Mouse (Mus musculus) frontal cortex, postnatal 36 days (tissue): ENCODE results near the gene Mylk3.

ENCODE experiments used
- DNase-seq, 2 experiments: peaks; one replicate each; pipeline ENCODE4 v3.0.0; 2022; ENCODE audit warnings: low spot score in 2 of 2

The Mylk3 gene

DNA sequence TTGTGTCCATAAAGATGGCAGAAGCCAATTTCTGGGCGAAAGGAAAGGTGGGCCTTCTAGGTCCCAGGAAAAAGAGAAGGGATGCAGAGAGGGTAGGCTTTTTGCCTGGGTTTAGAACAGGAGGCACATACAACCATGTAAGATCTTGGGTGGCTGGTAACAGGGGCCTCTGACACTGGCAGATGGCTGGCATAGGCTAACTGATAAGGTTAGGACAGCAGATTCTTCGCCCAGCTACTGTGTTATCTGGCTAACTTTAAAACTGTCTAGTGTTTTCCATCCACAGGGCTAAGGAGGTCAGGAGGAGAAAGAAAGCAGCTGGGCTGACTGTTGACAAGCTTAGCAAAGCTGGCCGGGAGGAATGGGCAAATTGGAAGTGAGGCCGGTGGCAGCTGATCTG, 67.6 kb downstream of the Mylk3 start:
- no peak for DNase-seq

DNA sequence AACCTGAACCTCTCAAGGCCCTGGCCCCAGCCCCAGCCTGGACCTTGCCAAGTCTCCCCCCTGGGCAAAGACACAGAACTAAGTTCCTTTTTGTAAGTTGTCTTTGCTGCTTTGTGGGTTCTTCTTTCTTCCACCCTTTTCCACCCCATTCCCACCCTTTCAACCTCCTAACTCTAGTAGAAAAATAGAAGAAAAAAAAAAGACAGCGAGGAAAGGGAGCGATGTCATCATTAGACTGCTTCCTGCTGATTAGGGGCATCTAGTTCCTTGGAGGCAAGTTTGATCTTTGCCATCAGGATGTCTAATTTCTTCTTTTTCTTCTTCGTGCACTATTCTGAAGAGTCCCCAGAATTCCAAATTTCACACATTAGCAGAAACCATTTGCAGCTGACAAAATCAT, 73.1 kb downstream of the Mylk3 start:
- DNase-seq = no peak

DNA sequence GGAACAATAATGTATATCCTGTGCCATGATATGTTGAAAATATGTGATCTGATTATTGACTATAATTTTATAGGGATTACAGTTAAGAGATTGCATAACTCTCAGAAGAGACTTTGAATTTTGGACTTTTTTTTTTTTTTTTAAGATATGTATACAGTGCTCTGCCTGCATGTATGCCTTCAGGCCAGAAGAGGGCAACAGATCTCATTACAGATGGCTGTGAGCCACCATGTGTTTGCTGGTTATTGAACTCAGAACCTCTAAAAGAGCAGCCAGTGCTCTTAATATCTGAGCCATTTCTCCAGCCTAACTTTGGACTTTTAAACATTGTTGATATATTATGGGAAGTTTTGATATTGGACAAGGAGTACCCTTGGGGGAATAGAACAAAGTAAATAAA, 74.4 kb downstream of the Mylk3 start:
- DNase-seq = peak in 1 of 2 experiments; percentile 29

DNA sequence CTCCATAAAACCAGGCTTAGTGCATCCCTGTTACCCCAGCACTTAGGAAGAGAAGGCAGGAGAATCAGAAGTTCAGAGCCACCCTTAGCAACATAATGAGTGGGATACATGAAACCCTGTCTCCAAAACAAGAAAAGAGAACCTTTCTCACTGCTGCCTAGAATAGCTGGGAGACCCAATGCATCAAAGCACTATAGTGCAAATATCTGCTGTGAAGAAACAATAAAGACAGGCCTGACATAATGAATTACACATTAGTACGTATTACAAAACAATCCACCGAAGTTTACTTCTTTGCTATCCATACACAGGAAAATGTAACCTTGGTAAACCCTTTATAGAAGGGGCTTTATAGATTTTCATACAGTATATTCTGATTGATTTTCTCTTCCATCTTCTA, 77.6 kb downstream of the Mylk3 start:
- DNase-seq = no peak

DNA sequence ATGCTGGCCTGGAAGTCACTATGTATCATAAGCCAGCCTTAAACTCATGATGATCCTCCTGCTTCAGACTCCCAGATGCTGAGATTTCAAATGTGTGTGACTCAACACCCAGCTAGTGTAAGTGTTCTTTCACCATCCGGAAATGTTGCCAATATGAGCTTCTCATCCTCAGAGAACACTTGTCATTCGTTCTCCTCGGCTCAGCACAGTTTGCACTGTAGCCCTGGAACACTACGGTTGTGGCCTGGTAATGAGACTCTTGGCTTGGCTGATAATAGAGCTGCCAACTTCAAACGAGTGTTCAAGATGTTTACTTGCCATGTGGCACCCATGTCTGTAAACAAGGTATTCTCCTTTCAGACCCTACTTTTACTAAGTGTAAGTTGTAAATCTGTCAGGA, 82.6 kb downstream of the Mylk3 start:
- DNase-seq = no peak

DNA sequence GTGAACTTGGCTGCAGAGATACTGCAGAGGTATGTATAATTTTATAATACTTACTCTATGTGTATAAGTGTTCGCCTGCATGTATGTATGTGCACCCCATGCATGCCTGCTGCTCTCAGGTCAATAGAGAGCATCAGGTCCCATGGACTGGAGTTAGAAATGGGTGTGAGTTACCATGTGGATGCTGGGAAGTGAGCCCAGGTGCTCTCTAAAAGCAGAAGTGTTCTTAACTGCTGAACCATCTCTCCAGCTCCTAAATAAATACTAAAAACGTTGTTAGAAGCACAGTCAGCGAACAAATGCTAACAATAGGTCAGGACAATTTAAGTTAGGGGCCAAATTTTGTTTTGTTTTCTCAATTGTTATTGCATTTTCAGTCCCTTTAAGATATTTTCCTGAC, 83.2 kb downstream of the Mylk3 start:
- no peak for DNase-seq

DNA sequence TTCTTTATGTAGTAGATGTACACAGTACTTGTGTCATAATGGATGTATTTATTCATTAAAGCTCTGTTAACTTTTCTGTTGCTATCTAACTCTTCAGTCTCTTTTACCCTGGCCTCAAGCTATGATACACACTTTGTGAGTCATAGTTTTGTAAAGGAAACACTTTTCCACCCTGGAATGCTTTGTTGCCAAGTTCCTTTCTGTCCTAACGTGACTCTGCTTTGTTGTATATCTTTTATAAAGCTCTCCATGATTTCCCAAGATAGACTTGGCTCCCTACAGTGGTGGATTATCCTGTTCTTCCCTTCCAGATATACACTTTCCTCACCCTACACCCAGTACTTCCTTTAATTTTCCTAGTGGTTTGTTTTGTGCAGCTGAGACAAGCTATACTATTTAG, 84.2 kb downstream of the Mylk3 start:
- DNase-seq = no peak

DNA sequence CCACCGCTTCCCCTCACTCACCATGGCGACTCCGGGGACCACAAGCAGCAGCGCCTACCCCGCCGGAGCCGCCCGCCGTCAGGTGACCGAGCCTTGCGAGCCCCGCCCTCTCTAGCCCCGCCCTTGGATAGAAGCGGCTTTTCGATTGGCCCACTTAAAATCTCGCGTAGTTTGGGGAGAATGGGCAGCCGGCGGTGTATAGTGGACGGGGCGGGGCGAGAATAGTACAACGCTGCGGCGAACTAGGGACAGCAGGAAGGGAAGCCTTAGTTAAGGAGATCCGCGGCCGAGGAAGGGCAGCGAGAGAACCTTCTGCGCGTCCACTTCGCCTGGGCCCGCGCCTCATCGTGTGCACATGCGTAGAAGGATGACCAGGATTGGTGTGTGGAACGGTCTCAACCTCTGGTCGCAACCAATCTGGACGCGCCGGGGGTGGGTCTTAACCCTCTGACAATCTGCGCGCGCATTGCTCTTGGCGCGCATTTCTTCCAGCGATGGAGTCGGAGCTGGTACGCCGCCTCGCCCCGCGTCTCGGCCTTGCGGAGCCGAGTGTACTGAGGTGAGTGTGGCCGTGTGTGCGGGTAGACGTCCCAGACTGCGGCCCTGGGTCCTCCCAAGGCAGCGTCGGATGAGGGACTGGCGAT, 86.6 kb downstream of the Mylk3 start, which contains the start of the genes Orc6 and Vps35:
TSS of gene Orc6 (plus strand) at position 199 of the 644 bp plus-strand sequence.
TSS of gene Vps35 (minus strand) at position 369 of the 644 bp plus-strand sequence.
- DNase-seq = peak; percentile 95 to 96

DNA sequence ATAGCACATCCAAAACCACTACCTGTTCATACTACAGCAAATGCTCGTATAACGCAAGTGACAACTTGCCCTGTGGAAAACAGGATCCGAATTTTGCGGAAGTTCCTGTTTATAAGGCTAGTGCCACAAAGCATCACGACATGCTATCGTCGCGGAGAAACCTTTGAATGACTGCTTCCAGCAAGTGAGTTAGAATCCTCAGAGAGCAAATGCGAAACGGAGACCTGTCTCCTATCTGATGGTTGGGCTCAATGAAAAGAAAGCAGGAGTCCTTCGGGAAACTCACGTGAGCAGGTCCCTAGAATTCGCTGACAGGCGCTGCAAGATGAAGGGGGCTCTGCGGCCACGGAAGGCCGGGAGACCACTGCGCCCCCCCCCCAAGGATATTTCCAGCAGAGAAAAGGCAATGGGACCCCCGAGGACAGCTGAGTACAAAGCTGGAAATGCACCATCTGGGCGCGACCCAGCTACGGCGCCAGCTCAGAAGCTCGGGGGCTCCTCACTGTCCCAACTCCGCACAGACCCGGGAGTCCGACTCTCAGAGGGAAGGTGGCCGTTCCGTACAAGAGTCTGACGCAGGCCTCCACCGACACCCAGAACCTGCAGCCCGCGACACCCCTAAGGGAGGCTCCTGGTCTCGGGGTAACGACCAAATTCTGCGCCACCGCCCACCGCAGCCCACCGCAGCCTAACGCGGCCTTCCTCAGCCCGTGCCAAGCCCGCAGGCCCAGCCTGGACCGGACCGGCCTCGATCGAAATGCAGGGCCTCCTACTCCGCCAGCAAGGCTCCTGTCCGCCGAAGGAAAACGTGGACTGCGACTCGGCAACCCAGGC, 87.3 kb downstream of the Mylk3 start:
- peak; percentile 11 to 20 for DNase-seq

DNA sequence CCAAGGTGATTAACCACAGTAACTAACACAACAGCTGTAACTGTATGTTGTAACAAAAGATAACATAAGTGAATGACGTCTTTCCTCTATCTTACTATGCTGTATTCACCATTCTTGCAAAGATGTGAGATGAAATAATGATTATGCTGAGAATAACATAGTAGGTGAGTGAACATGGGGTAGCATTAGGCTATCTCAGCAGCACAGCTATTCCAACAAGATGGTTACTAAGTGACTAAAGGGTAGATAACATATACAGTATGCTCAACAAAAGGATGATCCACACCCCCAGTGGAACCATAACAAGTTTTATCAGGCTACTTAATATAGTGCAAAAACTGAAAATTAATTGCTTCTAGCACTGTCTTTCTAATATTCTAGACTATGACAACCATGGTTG, 99.3 kb downstream of the Mylk3 start:
- DNase-seq = no peak
